Mouse (Mus musculus) T-helper 1 cell (primary cell): ENCODE data around the gene Mid1ip1.

Experiments
- in situ Hi-C: fragments of 300-600 bp; cut with MboI, MseI; formaldehyde crosslinking; loops from one replicate; pipeline ENCODE4 v1.15.1; 2025; ENCODE audit warnings: high pct_unique_total_duplicates

Mid1ip1 gene

GRCm38 (mm10) chrX:10714696-10715140 is at the start of gene Mid1ip1:
Gene Mid1ip1 (plus strand): TSS chrX:10715013.
- in situ Hi-C loops = no loop called here

GRCm38 (mm10) chrX:10694455-10695180 is 20.2 kb upstream of the Mid1ip1 start:
- in situ Hi-C loops = no loop called here

- in situ Hi-C loops = no loop called here
Measured at GRCm38 (mm10) chrX:10706728-10707127, 8.1 kb upstream of the Mid1ip1 start.

GRCm38 (mm10) chrX:10713839-10714637 is 775 bp upstream of the Mid1ip1 start:
- in situ Hi-C loops = no loop called here

GRCm38 (mm10) chrX:10716917-10717763 is 2.3 kb downstream of the Mid1ip1 start:
- in situ Hi-C loops = no loop called here

- in situ Hi-C loops = no loop called here
Measured at GRCm38 (mm10) chrX:10718021-10718837, 3.4 kb downstream of the Mid1ip1 start.

GRCm38 (mm10) chrX:10718838-10719539 is 4.2 kb downstream of the Mid1ip1 start:
- in situ Hi-C loops = no loop called here

GRCm38 (mm10) chrX:10720391-10720790 is 5.6 kb downstream of the Mid1ip1 start:
- in situ Hi-C loops = no loop called here

- in situ Hi-C loops = no loop called here
Measured at GRCm38 (mm10) chrX:10724571-10724970, 9.8 kb downstream of the Mid1ip1 start.

GRCm38 (mm10) chrX:10729488-10729887 is 14.7 kb downstream of the Mid1ip1 start:
- in situ Hi-C loops = no loop called here

- in situ Hi-C loops = loop anchor here (10.0 kb wide), 1 partner anchor 1080 kb away; no protein-coding TSS in a partner anchor
Measured at GRCm38 (mm10) chrX:10734453-10734852, 19.6 kb downstream of the Mid1ip1 start.

GRCm38 (mm10) chrX:10734874-10735273 is 20.1 kb downstream of the Mid1ip1 start:
- in situ Hi-C loops = loop anchor here (10.0 kb wide), 1 partner anchor 1080 kb away; no protein-coding TSS in a partner anchor

- in situ Hi-C loops = no loop called here
Measured at GRCm38 (mm10) chrX:10758866-10759265, 44.1 kb downstream of the Mid1ip1 start.

GRCm38 (mm10) chrX:10763476-10764016 is 48.7 kb downstream of the Mid1ip1 start:
- in situ Hi-C loops = loop anchor here (5.0 kb wide), 1 partner anchor 891 kb away; no protein-coding TSS in a partner anchor
